15 mouse cellular contexts compared by ENCODE assay signal in the genomic region with DNA sequence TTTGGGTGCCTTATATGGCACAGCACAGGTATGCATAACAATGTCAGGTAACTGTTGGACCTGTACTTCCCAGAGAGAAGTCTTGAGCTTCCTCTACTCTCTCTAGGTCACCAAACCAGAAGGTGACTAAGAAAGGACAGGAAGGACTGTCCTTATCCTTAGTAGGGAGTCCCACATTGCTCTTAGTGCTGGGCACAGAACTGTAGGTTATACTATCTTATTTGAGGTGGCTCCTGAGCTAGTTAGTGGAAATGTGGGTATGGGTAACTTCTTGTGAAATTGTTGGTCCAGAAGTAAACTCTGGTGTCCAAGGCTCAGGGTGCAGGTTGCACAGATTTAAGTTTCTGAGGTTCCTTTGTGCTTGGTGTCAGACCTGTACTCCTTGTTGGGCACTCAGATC. TPM values are rescaled to one million over a fixed set of nuclear protein-coding genes. Genes with fewer than 3 reads are reported as not detected.
A peak's percentile ranks its signal among the peaks of the same experiment; 100 is the strongest.
DNase-seq lines count a peak whose midpoint lies in the region; ATAC-seq and TF ChIP-seq lines count a peak whose summit lies in the region.
"Had no signal": no experiment of that assay in that cellular context is flagged by ENCODE, and none has a peak within 500 bp of the region (broad histone marks: within the 10 kb centered on the region; RNA-seq: fewer than 3 reads in every experiment).

No protein-coding gene starts in this region.

- H3K36me3 ChIP-seq in hindbrain, embryonic 12.5 days: no peaks in the 10 kb centered on the region
- H3K36me3 ChIP-seq in hindbrain, postnatal 0 days (ENCODE audit: insufficient read depth, low read length): no peaks in the 10 kb centered on the region
- peaks cover 15% of the 10 kb centered on the region for H3K36me3 ChIP-seq in midbrain, embryonic 10.5 days
- no peaks in the 10 kb centered on the region for H3K36me3 ChIP-seq in midbrain, postnatal 0 days (ENCODE audit: insufficient read depth, low read length)
- H3K36me3 ChIP-seq in liver, embryonic 14.5 days (replicated peaks; ENCODE audit: control insufficient read depth, insufficient read depth, low read depth): no peaks in the 10 kb centered on the region
- H3K36me3 ChIP-seq in neural tube, embryonic 14.5 days (ENCODE audit: control insufficient read depth, insufficient read depth, low read length): no peaks in the 10 kb centered on the region
- H3K36me3 ChIP-seq: embryonic facial prominence, embryonic 15.5 days; heart, embryonic 12.5 days; limb, embryonic 15.5 days had no signal

- no peak overlapping the region for H3K9ac ChIP-seq in hindbrain, embryonic 12.5 days
- H3K9ac ChIP-seq in hindbrain, postnatal 0 days (replicated peaks; ENCODE audit: low read length): no peak overlapping the region
- no peak overlapping the region for H3K9ac ChIP-seq in midbrain, postnatal 0 days (replicated peaks; ENCODE audit: low read length, poor library complexity, severe bottlenecking)
- no peak overlapping the region for H3K9ac ChIP-seq in liver, embryonic 14.5 days (replicated peaks)
- no peak overlapping the region for H3K9ac ChIP-seq in neural tube, embryonic 14.5 days (replicated peaks; ENCODE audit: low read depth, low read length)
- H3K9ac ChIP-seq: embryonic facial prominence, embryonic 15.5 days; heart, embryonic 12.5 days; limb, embryonic 15.5 days had no signal

- no peaks in the 10 kb centered on the region for H3K9me3 ChIP-seq in hindbrain, embryonic 12.5 days (replicated peaks)
- H3K9me3 ChIP-seq in hindbrain, postnatal 0 days (ENCODE audit: low read length): no peaks in the 10 kb centered on the region
- no peaks in the 10 kb centered on the region for H3K9me3 ChIP-seq in midbrain, embryonic 10.5 days (replicated peaks)
- H3K9me3 ChIP-seq in midbrain, postnatal 0 days (ENCODE audit: low read length): no peaks in the 10 kb centered on the region
- H3K9me3 ChIP-seq in liver, embryonic 14.5 days (ENCODE audit: control insufficient read depth, low read length): no peaks in the 10 kb centered on the region
- no peaks in the 10 kb centered on the region for H3K9me3 ChIP-seq in neural tube, embryonic 14.5 days (ENCODE audit: control insufficient read depth, low read length)
- H3K9me3 ChIP-seq: embryonic facial prominence, embryonic 15.5 days; heart, embryonic 12.5 days; limb, embryonic 15.5 days had no signal

- peak overlapping the region; percentile 72 for H3K4me2 ChIP-seq in hindbrain, embryonic 12.5 days (replicated peaks)
- no peak overlapping the region for H3K4me2 ChIP-seq in hindbrain, postnatal 0 days (ENCODE audit: low read depth, low read length)
- H3K4me2 ChIP-seq in midbrain, postnatal 0 days (ENCODE audit: low read depth, low read length, poor library complexity, severe bottlenecking): no peak overlapping the region
- H3K4me2 ChIP-seq in liver, embryonic 14.5 days (ENCODE audit: low read depth): peak overlapping the region; percentile 18; the same call in 1 of the 2 replicates
- H3K4me2 ChIP-seq in neural tube, embryonic 14.5 days (ENCODE audit: low read depth, low read length): peak overlapping the region; percentile 26; the same call in 1 of the 2 replicates
- H3K4me2 ChIP-seq: heart, embryonic 12.5 days had no signal

- no peak for ATAC-seq in hindbrain, embryonic 12.5 days (ENCODE audit: low FRiP score)
- no peak for ATAC-seq in hindbrain, postnatal 0 days
- ATAC-seq in midbrain, postnatal 0 days (ENCODE audit: low FRiP score): no peak
- no peak for ATAC-seq in liver, embryonic 14.5 days (ENCODE audit: insufficient read depth)
- no peak for ATAC-seq in neural tube, embryonic 14.5 days (ENCODE audit: low read depth)
- ATAC-seq: intestine, postnatal 0 days; Patski had no signal

- no peak for TF ChIP-seq CTCF in hindbrain, postnatal 0 days (IDR thresholded peaks at IDR 0.05; ENCODE audit: low read depth)
- no peak for TF ChIP-seq CTCF in midbrain, postnatal 0 days (IDR thresholded peaks at IDR 0.05)
- TF ChIP-seq CTCF in liver, embryonic 14.5 days (IDR thresholded peaks at IDR 0.05; ENCODE audit: low read depth): no peak

- H3K27me3 ChIP-seq in hindbrain, embryonic 12.5 days: no peaks in the 10 kb centered on the region
- H3K27me3 ChIP-seq in hindbrain, postnatal 0 days (ENCODE audit: insufficient read depth, low read length): no peaks in the 10 kb centered on the region
- no peaks in the 10 kb centered on the region for H3K27me3 ChIP-seq in midbrain, embryonic 10.5 days (ENCODE audit: low read depth, poor library complexity, severe bottlenecking)
- no peaks in the 10 kb centered on the region for H3K27me3 ChIP-seq in midbrain, postnatal 0 days (ENCODE audit: insufficient read depth, low read length)
- no peaks in the 10 kb centered on the region for H3K27me3 ChIP-seq in liver, embryonic 14.5 days (ENCODE audit: control insufficient read depth, insufficient read depth, low read length)
- H3K27me3 ChIP-seq in neural tube, embryonic 14.5 days (ENCODE audit: control insufficient read depth, insufficient read depth, low read length): no peaks in the 10 kb centered on the region
- H3K27me3 ChIP-seq: embryonic facial prominence, embryonic 15.5 days; heart, embryonic 12.5 days; limb, embryonic 15.5 days; Patski had no signal

- no peak for DNase-seq in hindbrain, postnatal 0 days (ENCODE audit: low spot score)
- DNase-seq in midbrain, embryonic 10.5 days (ENCODE audit: low spot score): no peak
- no peak for DNase-seq in midbrain, postnatal 0 days (ENCODE audit: low spot score)
- DNase-seq in liver, embryonic 14.5 days (ENCODE audit: low read depth in 3 of 3, low spot score in 3 of 3): no peak
- no peak for DNase-seq in urinary bladder, postnatal 14 days (ENCODE audit: low spot score)
- DNase-seq: cerebellum, postnatal 10 days; kidney, postnatal 4 days; thymus, adult 18-20 months had no signal

- peaks cover 22% of the 10 kb centered on the region for H3K4me1 ChIP-seq in hindbrain, embryonic 12.5 days
- peaks cover 4% of the 10 kb centered on the region; the same call in 1 of the 2 replicates for H3K4me1 ChIP-seq in hindbrain, postnatal 0 days (ENCODE audit: insufficient read depth, low read length)
- H3K4me1 ChIP-seq in midbrain, embryonic 10.5 days: peaks cover 31% of the 10 kb centered on the region
- H3K4me1 ChIP-seq in midbrain, postnatal 0 days (ENCODE audit: insufficient read depth, low read length): peaks cover 13% of the 10 kb centered on the region; the same call in 1 of the 2 replicates
- H3K4me1 ChIP-seq in liver, embryonic 14.5 days (replicated peaks; ENCODE audit: control insufficient read depth in 2 of 2, insufficient read depth in 2 of 2, low read length in 1 of 2): peaks cover 5 to 18% of the 10 kb centered on the region in 2 experiments
- peaks cover 19% of the 10 kb centered on the region for H3K4me1 ChIP-seq in neural tube, embryonic 14.5 days (ENCODE audit: control insufficient read depth, insufficient read depth, low read length)

- TF ChIP-seq EP300 in liver, embryonic 14.5 days (IDR thresholded peaks at IDR 0.05; ENCODE audit: low read depth): no peak

- H3K27ac ChIP-seq in hindbrain, embryonic 12.5 days: no peak overlapping the region
- no peak overlapping the region for H3K27ac ChIP-seq in hindbrain, postnatal 0 days
- H3K27ac ChIP-seq in midbrain, embryonic 10.5 days (replicated peaks): no peak overlapping the region
- H3K27ac ChIP-seq in midbrain, postnatal 0 days (ENCODE audit: low read depth, low read length): no peak overlapping the region
- H3K27ac ChIP-seq in liver, embryonic 14.5 days: no peak overlapping the region
- H3K27ac ChIP-seq in neural tube, embryonic 14.5 days (ENCODE audit: low read depth, low read length): no peak overlapping the region
- H3K27ac ChIP-seq: embryonic facial prominence, embryonic 15.5 days; limb, embryonic 15.5 days had no signal

- H3K4me3 ChIP-seq in hindbrain, embryonic 12.5 days: no peak overlapping the region
- H3K4me3 ChIP-seq in hindbrain, postnatal 0 days (ENCODE audit: low read length): no peak overlapping the region
- peak overlapping the region; percentile 93; the same call in 1 of the 2 replicates for H3K4me3 ChIP-seq in midbrain, embryonic 10.5 days
- no peak overlapping the region for H3K4me3 ChIP-seq in midbrain, postnatal 0 days (ENCODE audit: low read depth, low read length)
- H3K4me3 ChIP-seq in liver, embryonic 14.5 days (ENCODE audit: insufficient read depth in 1 of 2, low read depth in 2 of 2, low read length in 2 of 2): no peak overlapping the region
- no peak overlapping the region for H3K4me3 ChIP-seq in neural tube, embryonic 14.5 days (ENCODE audit: low read depth, low read length)
- H3K4me3 ChIP-seq: heart, embryonic 12.5 days; limb, embryonic 15.5 days had no signal

RNA-seq across cellular contexts. Expression of a gene that starts 2.4 kb away (rescaled TPM):
- polyA plus RNA-seq in hindbrain, embryonic 12.5 days (2016; fragmentation: Nextera tagmentation; extraction: Ambion mirVana): 16.0 and 17.8 TPM in 2 replicates
- total RNA-seq in hindbrain, postnatal 0 days (2014; rRNA removed): 33.1 and 36.9 TPM in 2 replicates
- polyA plus RNA-seq in hindbrain, postnatal 0 days (2015; fragmentation: Nextera tagmentation; extraction: Ambion mirVana): 9.6 and 11.6 TPM in 2 replicates
- polyA plus RNA-seq in midbrain, embryonic 10.5 days (2016; fragmentation: Nextera tagmentation; extraction: Ambion mirVana): 12.1 and 13.9 TPM in 2 replicates
- 53.3 and 54.5 TPM in 2 replicates for total RNA-seq in midbrain, postnatal 0 days (2014; rRNA removed)
- polyA plus RNA-seq in midbrain, postnatal 0 days (2015; fragmentation: Nextera tagmentation; extraction: Ambion mirVana): 9.6 and 12.4 TPM in 2 replicates
- 4.6 and 6.4 TPM in 2 replicates for polyA plus RNA-seq in liver, embryonic 14.5 days (2012; rRNA removed)
- 2.9 and 3.4 TPM in 2 replicates for polyA plus RNA-seq in liver, embryonic 14.5 days (2014; fragmentation: Nextera tagmentation; extraction: Ambion mirVana)
- 20.5 and 24.1 TPM in 2 replicates for polyA plus RNA-seq in neural tube, embryonic 14.5 days (2014; fragmentation: Nextera tagmentation; extraction: Ambion mirVana)

RNA-seq across cellular contexts. Expression of a gene that starts 36.1 kb away (rescaled TPM):
- 158 and 159 TPM in 2 replicates for polyA plus RNA-seq in hindbrain, embryonic 12.5 days (2016; fragmentation: Nextera tagmentation; extraction: Ambion mirVana)
- 103 and 104 TPM in 2 replicates for total RNA-seq in hindbrain, postnatal 0 days (2014; rRNA removed)
- 119 and 127 TPM in 2 replicates for polyA plus RNA-seq in hindbrain, postnatal 0 days (2015; fragmentation: Nextera tagmentation; extraction: Ambion mirVana)
- 196 and 197 TPM in 2 replicates for polyA plus RNA-seq in midbrain, embryonic 10.5 days (2016; fragmentation: Nextera tagmentation; extraction: Ambion mirVana)
- 95.2 and 129 TPM in 2 replicates for total RNA-seq in midbrain, postnatal 0 days (2014; rRNA removed)
- polyA plus RNA-seq in midbrain, postnatal 0 days (2015; fragmentation: Nextera tagmentation; extraction: Ambion mirVana): 124 TPM in 2 replicates
- 49.5 and 50.9 TPM in 2 replicates for polyA plus RNA-seq in liver, embryonic 14.5 days (2012; rRNA removed)
- 71.0 and 73.2 TPM in 2 replicates for polyA plus RNA-seq in liver, embryonic 14.5 days (2014; fragmentation: Nextera tagmentation; extraction: Ambion mirVana)
- polyA plus RNA-seq in neural tube, embryonic 14.5 days (2014; fragmentation: Nextera tagmentation; extraction: Ambion mirVana): 142 and 146 TPM in 2 replicates

Comparison
In these comparisons a context has a peak if more than half of its experiments do, and no peak if none do; other contexts are left out.
1. H3K4me2 ChIP-seq: peak in hindbrain, embryonic 12.5 days (single experiment), liver, embryonic 14.5 days (single experiment) and neural tube, embryonic 14.5 days (single experiment); none in hindbrain, postnatal 0 days (single experiment) and midbrain, postnatal 0 days (single experiment).